Mouse (Mus musculus) limb, embryonic 15.5 days (tissue): ENCODE measurements at regions not wholly inside any gene's neighbourhood (a gene's known extent, or its start where the extent isn't known, plus 50 kb on each side); places are given as distances from the start of the nearest gene placed in this dataset.
"Not testable (repeated sequence)": the region's sequence is repeated elsewhere in the genome, so short reads cannot be mapped to it uniquely, and the experiment has no call there.

Experiments
- ATAC-seq: fragments of 200-750 bp; cut with Nextera tagmentation; 2 replicates; pipeline ENCODE4 v1.8.0; 2017; ENCODE audit warnings: low read depth, moderate TSS enrichment; ENCODE audit not compliant: insufficient number of reproducible peaks, low FRiP score, low TSS enrichment
- H3K27ac ChIP-seq: fragments of 300-500 bp; sonication (generic); 2 replicates; pipeline ENCODE4 v1.5.1; 2015; ENCODE audit warnings: moderate library complexity, mild to moderate bottlenecking, inconsistent platforms
- H3K27me3 ChIP-seq: fragments of 300-500 bp; sonication (generic); 2 replicates; pipeline ENCODE4 v1.6.1; 2015; ENCODE audit warnings: inconsistent platforms
- H3K36me3 ChIP-seq: fragments of 300-500 bp; sonication (generic); 2 replicates; pipeline ENCODE4 v1.6.1; 2015; ENCODE audit warnings: inconsistent platforms
- H3K4me1 ChIP-seq: fragments of 300-500 bp; sonication (generic); 2 replicates; pipeline ENCODE4 v1.6.1; 2015; ENCODE audit warnings: inconsistent platforms
- H3K4me2 ChIP-seq: fragments of 300-500 bp; sonication (generic); 2 replicates; pipeline ENCODE4 v1.6.1; 2015; ENCODE audit warnings: mild to moderate bottlenecking, inconsistent platforms
- H3K4me3 ChIP-seq: fragments of 300-500 bp; sonication (generic); 2 replicates; pipeline ENCODE4 v1.5.1; 2015; ENCODE audit warnings: mild to moderate bottlenecking, inconsistent platforms
- H3K9ac ChIP-seq: fragments of 300-500 bp; sonication (generic); 2 replicates; pipeline ENCODE4 v1.6.1; 2015; ENCODE audit warnings: inconsistent platforms
- H3K9me3 ChIP-seq: fragments of 300-500 bp; sonication (generic); 2 replicates; pipeline ENCODE4 v1.6.1; 2016; ENCODE audit warnings: inconsistent platforms
- WGBS: fragments of 180-500 bp; shearing (Covaris S2); methylation state at CpG from one replicate; pipeline ENCODE4 v1.1.7; 2015; 5-methylcytosine and 5-hydroxymethylcytosine counted together

- H3K9ac ChIP-seq, result no peak overlapping the region
- H3K27me3 ChIP-seq, result no peaks in the 10 kb centered on the region
- no peak overlapping the region for H3K27ac ChIP-seq
- H3K4me3 ChIP-seq, result no peak overlapping the region
- H3K36me3 ChIP-seq, result no peaks in the 10 kb centered on the region
- no peaks in the 10 kb centered on the region for H3K9me3 ChIP-seq
- no peak overlapping the region for H3K4me2 ChIP-seq
- no peak for ATAC-seq
- 53% methylated on average over 7 of the region's 7 CpGs for WGBS
- H3K4me1 ChIP-seq, result no peaks in the 10 kb centered on the region; the same call in 1 of the 2 replicates
Observed at GRCm38 (mm10) chr13:70096430-70097301, 294.5 kb downstream of the Med10 start.

DNA sequence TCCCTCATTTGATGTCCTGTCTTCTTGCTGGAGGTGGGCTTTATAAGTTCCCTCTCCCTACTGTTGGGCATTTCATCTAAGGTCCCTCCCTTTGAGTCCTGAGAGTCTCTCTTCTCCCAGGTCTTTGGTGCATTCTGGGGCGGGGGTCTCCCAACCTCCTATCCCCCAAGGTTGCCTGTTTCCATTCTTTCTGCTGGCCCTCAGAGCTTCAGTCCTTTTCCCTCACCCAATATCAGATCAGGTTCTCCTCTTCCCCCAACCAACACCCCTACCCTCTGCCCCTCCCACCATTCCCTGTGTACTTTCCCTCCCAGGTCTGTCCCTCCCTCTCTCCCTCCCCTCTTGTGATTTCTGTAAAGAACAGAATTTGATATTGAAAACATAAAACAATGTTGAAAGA, 297.9 kb downstream of the Med10 start:
- H3K4me2 ChIP-seq, H3K4me1 ChIP-seq, ATAC-seq, H3K36me3 ChIP-seq, H3K9me3 ChIP-seq, H3K27ac ChIP-seq, H3K4me3 ChIP-seq, H3K27me3 ChIP-seq, H3K9ac ChIP-seq: not testable (repeated sequence)
- 75% methylated on average over 1 of the region's 1 CpGs for WGBS

- Histone ChIP-seq H3K4me3 (no peak overlapping the region), H3K9ac (no peak overlapping the region), H3K4me2 (no peak overlapping the region), H3K36me3 (no peaks in the 10 kb centered on the region), H3K27me3 (no peaks in the 10 kb centered on the region), H3K27ac (no peak overlapping the region), H3K4me1 (no peaks in the 10 kb centered on the region), H3K9me3 (no peaks in the 10 kb centered on the region)
- no peak for ATAC-seq
- WGBS, result 80% methylated on average over 7 of the region's 7 CpGs
Observed at GRCm38 (mm10) chr13:70103021-70103420, 300.8 kb downstream of the Med10 start.

GRCm38 (mm10) chr13:70103491-70103890, 301.3 kb downstream of the Med10 start:
- WGBS, result 86% methylated on average over 10 of the region's 10 CpGs
- not testable (repeated sequence) for H3K4me2 ChIP-seq, ATAC-seq, H3K9me3 ChIP-seq, H3K36me3 ChIP-seq, H3K9ac ChIP-seq, H3K4me3 ChIP-seq, H3K27me3 ChIP-seq, H3K27ac ChIP-seq, H3K4me1 ChIP-seq

DNA sequence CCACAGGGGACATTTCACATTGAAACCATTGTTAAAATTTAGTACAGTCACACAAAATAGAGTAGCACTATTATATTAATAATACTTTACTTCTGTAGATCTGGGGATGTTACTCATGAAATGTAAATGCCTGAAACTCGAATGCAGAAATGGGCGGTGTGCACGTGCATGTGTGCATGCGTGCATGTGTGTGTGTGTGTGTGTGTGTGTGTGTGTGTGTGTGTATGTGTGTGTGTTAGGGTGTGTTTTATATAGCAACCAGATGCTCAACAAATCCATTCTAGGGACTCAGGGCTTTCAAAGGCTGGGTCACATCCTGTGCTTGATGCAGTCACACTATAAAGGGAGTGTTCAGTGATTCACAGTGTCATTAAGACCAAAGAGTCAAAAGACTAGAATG, 301.7 kb downstream of the Med10 start:
- H3K9me3 ChIP-seq, result no peaks in the 10 kb centered on the region
- no peak overlapping the region for H3K4me2 ChIP-seq
- H3K27me3 ChIP-seq, result no peaks in the 10 kb centered on the region
- ATAC-seq, result no peak
- H3K4me1 ChIP-seq, result no peaks in the 10 kb centered on the region
- no peak overlapping the region for H3K27ac ChIP-seq
- H3K36me3 ChIP-seq, result no peaks in the 10 kb centered on the region
- no peak overlapping the region for H3K9ac ChIP-seq
- 77% methylated on average over 4 of the region's 4 CpGs for WGBS
- no peak overlapping the region for H3K4me3 ChIP-seq

- H3K4me1 ChIP-seq, result no peaks in the 10 kb centered on the region
- H3K4me2 ChIP-seq, result no peak overlapping the region
Observed at GRCm38 (mm10) chr13:70115576-70115975, 313.4 kb downstream of the Med10 start.

DNA sequence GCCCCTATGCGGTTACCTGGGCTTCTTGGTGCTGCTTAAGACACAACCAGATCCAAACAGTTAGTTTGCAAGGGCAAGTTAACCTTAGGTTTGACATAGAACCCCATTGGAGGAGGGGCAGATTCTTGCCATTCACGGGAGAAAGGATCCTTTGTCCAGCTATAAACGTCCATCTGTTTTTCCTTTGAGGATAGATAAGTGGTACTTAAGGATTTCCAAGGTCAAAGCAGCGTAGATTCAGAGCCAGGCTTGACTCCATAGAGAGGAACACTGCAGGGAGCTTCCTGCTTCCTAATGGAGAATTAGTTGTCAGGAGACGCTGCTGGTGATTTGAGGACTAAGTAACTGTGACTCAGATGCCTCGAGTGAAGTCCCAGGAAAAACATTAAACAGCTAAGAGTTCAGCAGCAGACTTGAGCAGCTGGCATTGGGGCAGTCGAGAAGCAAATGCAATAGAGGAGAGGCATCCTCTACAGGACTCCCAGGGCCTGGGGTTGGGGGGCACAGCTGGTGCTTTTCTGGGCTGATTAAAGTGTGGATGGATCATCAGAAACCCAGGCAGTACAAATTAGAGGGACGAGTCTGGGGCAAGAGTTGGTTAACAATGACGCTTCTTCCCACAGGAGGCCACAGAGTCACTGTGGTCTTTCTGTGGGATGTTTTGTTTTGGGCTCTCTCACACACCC, 322.8 kb downstream of the Med10 start:
- no peak overlapping the region for H3K4me3 ChIP-seq
- H3K4me1 ChIP-seq, result no peaks in the 10 kb centered on the region
- no peak for ATAC-seq
- no peak overlapping the region for H3K27ac ChIP-seq
- H3K27me3 ChIP-seq, result no peaks in the 10 kb centered on the region
- no peak overlapping the region for H3K4me2 ChIP-seq
- no peaks in the 10 kb centered on the region for H3K9me3 ChIP-seq
- 36% methylated on average over 9 of the region's 9 CpGs for WGBS
- no peaks in the 10 kb centered on the region for H3K36me3 ChIP-seq
- no peak overlapping the region for H3K9ac ChIP-seq

More at GRCm38 (mm10) chr13:70115576-70115975, 313.4 kb downstream of the Med10 start:
- ATAC-seq, result no peak
- WGBS, result 89% methylated on average over 9 of the region's 9 CpGs
- H3K36me3 ChIP-seq, result no peaks in the 10 kb centered on the region
- no peak overlapping the region for H3K9ac ChIP-seq
- H3K4me3 ChIP-seq, result no peak overlapping the region
- H3K27me3 ChIP-seq, result no peaks in the 10 kb centered on the region
- no peak overlapping the region for H3K27ac ChIP-seq
- no peaks in the 10 kb centered on the region for H3K9me3 ChIP-seq

DNA sequence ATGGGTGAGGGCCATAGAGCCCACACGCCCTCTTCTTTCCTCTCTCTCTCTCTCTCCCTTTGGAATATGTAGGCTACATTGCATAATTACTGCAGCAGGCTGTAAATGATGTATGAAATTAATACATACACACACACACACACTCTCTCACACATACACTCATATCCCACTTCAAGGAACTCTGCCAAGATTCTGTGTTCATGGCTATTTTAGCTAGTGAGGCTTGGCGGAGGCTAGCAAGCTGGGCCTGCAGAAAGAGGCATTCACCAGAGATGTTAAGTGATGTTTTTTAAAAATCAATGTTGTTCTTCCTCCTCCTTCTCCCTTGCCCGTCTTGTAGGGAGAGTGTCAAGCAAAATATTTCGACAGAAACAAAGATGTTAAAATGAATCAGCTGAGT, 325.1 kb downstream of the Med10 start:
- WGBS, result 70% methylated on average over 4 of the region's 4 CpGs
- no peak overlapping the region for H3K4me2 ChIP-seq
- no peak for ATAC-seq
- no peaks in the 10 kb centered on the region for H3K4me1 ChIP-seq
- no peaks in the 10 kb centered on the region for H3K36me3 ChIP-seq
- no peaks in the 10 kb centered on the region for H3K9me3 ChIP-seq
- no peak overlapping the region for H3K27ac ChIP-seq
- H3K27me3 ChIP-seq, result no peaks in the 10 kb centered on the region
- no peak overlapping the region for H3K4me3 ChIP-seq
- H3K9ac ChIP-seq, result no peak overlapping the region

DNA sequence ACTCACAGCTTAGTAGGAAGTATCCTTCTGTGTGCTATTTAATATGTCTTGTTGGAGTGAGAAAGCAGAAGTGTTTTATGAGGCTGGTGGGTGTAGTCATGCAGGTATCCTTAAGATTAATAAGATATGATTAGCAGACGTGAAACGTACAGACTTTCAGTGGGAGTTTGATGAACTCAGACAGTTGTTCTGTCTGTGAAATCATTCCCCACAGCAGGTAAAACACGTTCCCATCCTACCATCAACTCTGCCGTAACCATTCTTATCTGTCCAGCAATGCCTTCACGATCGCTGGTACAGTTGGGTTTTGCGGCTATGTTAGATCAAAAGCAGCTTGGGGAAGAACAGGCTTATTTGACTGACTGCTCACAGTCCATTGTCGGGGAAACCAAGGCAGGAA, 332.3 kb downstream of the Med10 start:
- Histone ChIP-seq H3K4me2 (no peak overlapping the region), H3K36me3 (no peaks in the 10 kb centered on the region), H3K9ac (no peak overlapping the region), H3K27ac (no peak overlapping the region), H3K27me3 (no peaks in the 10 kb centered on the region), H3K4me1 (no peaks in the 10 kb centered on the region), H3K9me3 (no peaks in the 10 kb centered on the region), H3K4me3 (no peak overlapping the region)
- ATAC-seq, result no peak
- WGBS, result 78% methylated on average over 8 of the region's 8 CpGs

DNA sequence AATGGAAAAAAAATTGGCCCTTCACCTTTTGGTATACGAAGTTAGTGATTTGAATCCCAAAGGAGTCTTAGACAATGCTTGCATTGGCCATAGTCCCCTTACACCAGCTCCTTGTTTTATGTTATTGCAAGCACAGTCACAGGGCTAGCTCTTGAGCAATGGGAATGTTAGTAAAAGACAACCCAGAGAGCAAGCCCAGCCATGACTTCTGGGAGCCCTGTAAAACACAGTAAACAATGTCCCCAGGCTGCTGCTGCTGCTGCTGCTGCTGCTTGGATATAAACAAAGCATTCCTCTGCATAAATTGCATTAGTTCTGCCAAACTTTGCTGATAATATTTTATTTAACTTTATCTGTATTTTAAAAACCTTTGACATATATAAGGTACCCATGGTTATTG, 334.0 kb downstream of the Med10 start:
- Histone ChIP-seq H3K4me2 (no peak overlapping the region), H3K27ac (no peak overlapping the region), H3K9ac (no peak overlapping the region), H3K4me3 (no peak overlapping the region), H3K36me3 (no peaks in the 10 kb centered on the region), H3K4me1 (no peaks in the 10 kb centered on the region), H3K9me3 (no peaks in the 10 kb centered on the region), H3K27me3 (no peaks in the 10 kb centered on the region)
- 63% methylated on average over 1 of the region's 1 CpGs for WGBS
- no peak for ATAC-seq

DNA sequence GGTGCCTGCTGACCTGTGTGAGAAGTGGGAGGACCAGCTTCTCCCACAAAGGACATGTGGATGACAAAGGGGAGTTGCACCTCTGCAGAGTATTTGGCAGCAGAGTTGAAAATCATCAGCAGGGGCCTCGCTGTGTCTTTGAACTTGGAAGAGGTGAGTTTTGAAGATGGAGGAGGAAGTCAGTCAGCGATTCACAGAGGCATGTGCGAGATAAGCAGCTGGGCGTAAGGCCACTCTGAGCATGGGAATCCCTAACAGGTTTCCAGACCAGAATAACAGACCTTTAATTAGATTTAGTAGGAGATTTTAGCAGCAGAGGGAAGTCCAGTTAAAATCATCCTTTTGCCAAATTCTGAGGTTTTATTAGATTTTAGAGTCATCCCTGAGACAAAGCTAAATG, 342.3 kb downstream of the Med10 start:
- no peak overlapping the region for H3K4me3 ChIP-seq
- no peak overlapping the region for H3K27ac ChIP-seq
- H3K4me2 ChIP-seq, result no peak overlapping the region
- H3K36me3 ChIP-seq, result no peaks in the 10 kb centered on the region
- H3K27me3 ChIP-seq, result no peaks in the 10 kb centered on the region
- H3K9ac ChIP-seq, result no peak overlapping the region
- H3K9me3 ChIP-seq, result no peaks in the 10 kb centered on the region
- no peak for ATAC-seq
- 76% methylated on average over 4 of the region's 4 CpGs for WGBS
- 0 out of 2 replicates have a peak, but pooled peaks cover under 1% of the 10 kb centered on the region for H3K4me1 ChIP-seq

- H3K27ac ChIP-seq, result no peak overlapping the region
- no peaks in the 10 kb centered on the region for H3K9me3 ChIP-seq
- WGBS, result 66% methylated on average over 6 of the region's 6 CpGs
- H3K36me3 ChIP-seq, result no peaks in the 10 kb centered on the region
- ATAC-seq, result no peak
- H3K4me1 ChIP-seq, result 0 out of 2 replicates have a peak, but pooled peaks cover 5% of the 10 kb centered on the region
- no peak overlapping the region for H3K4me3 ChIP-seq
- H3K9ac ChIP-seq, result no peak overlapping the region
- no peak overlapping the region for H3K4me2 ChIP-seq
- no peaks in the 10 kb centered on the region for H3K27me3 ChIP-seq
Observed at GRCm38 (mm10) chr13:70145466-70145865, 343.3 kb downstream of the Med10 start.
